Mouse (Mus musculus): Measurements from ENCODE around the gene Zfp831. TPM values are rescaled to one million over a fixed set of nuclear protein-coding genes. Genes with fewer than 3 reads are reported as not detected.

Gene Zfp831
- total and polyA plus RNA-seq, 2 experiments from 2014 or later: under 0.01 to 0.02 TPM

DNA sequence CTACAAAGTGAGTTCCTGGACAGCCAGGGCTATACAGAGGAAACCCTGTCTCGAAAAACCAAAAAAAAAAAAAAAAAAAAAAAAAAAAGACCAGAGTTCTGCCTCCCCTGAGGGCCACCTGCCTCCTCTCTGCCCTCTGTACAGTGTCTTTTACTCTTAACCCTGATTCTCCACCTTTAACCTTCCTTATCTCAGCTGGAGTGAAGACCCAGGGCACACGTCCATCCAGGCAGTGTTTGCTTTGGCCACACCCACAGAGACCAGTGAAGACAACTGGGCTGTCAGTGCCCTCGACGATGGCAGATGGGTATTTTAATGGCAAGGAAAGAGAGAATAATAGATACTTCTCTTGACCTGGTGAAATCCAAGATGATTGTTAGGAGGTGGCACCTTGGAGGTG, 115.9 kb downstream of the Zfp831 start:
- TF ChIP-seq CTCF (IDR thresholded peaks at IDR 0.05; ENCODE audit: low read depth): no peak
- Histone ChIP-seq H3K4me2 (ENCODE audit: low read depth) (no peak overlapping the region), H3K9me3 (ENCODE audit: low read length) (no peaks in the 10 kb centered on the region), H3K4me1 (ENCODE audit: insufficient read depth) (no peaks in the 10 kb centered on the region), H3K9ac (no peak overlapping the region), H3K36me3 (ENCODE audit: insufficient read depth) (no peaks in the 10 kb centered on the region), H3K27me3 (ENCODE audit: insufficient read depth, low read length) (peaks cover 12% of the 10 kb centered on the region), H3K4me3 (ENCODE audit: low read depth, low read length) (no peak overlapping the region), H3K27ac (ENCODE audit: low read depth, low read length) (no peak overlapping the region)
- ATAC-seq (no peak), DNase-seq (no peak)
- 87% methylated on average over 4 of the region's 4 CpGs for WGBS

Other genes with a start within 250 kb of the Zfp831 start
- gene Nelfcd, start 227.7 kb upstream of the Zfp831 start, total RNA-seq (2014; rRNA removed): 45.6 and 65.6 TPM in 2 replicates
- 75.7 and 90.7 TPM in 2 replicates for gene Nelfcd, start 227.7 kb upstream of the Zfp831 start, polyA plus RNA-seq (2015; fragmentation: Nextera tagmentation; extraction: Ambion mirVana)
- 53.9 and 59.9 TPM in 2 replicates for gene Ctsz, start 204.5 kb upstream of the Zfp831 start, total RNA-seq (2014; rRNA removed)
- gene Ctsz, start 204.5 kb upstream of the Zfp831 start, polyA plus RNA-seq (2015; fragmentation: Nextera tagmentation; extraction: Ambion mirVana): 72.3 and 74.7 TPM in 2 replicates
- gene Tubb1, start 192.8 kb upstream of the Zfp831 start, total RNA-seq (2014; rRNA removed): 0.38 TPM in 1 of 2 replicates, not detected in the other
- gene Tubb1, start 192.8 kb upstream of the Zfp831 start, polyA plus RNA-seq (2015; fragmentation: Nextera tagmentation; extraction: Ambion mirVana): 0.11 TPM in 1 of 2 replicates, not detected in the other
- 587 and 783 TPM in 2 replicates for gene Atp5e, start 179.4 kb upstream of the Zfp831 start, total RNA-seq (2014; rRNA removed)
- gene Atp5e, start 179.4 kb upstream of the Zfp831 start, polyA plus RNA-seq (2015; fragmentation: Nextera tagmentation; extraction: Ambion mirVana): 714 and 873 TPM in 2 replicates
- gene Prelid3b, start 170.5 kb upstream of the Zfp831 start, total RNA-seq (2014; rRNA removed): 68.7 and 77.2 TPM in 2 replicates
- 106 and 107 TPM in 2 replicates for gene Prelid3b, start 170.5 kb upstream of the Zfp831 start, polyA plus RNA-seq (2015; fragmentation: Nextera tagmentation; extraction: Ambion mirVana)
- 4.4 and 4.5 TPM in 2 replicates for gene Edn3, start 117.1 kb downstream of the Zfp831 start, total RNA-seq (2014; rRNA removed)
- gene Edn3, start 117.1 kb downstream of the Zfp831 start, polyA plus RNA-seq (2015; fragmentation: Nextera tagmentation; extraction: Ambion mirVana): 5.6 and 7.0 TPM in 2 replicates

Data from forebrain, postnatal 0 days (tissue).